Mouse (Mus musculus) E14TG2a.4 (cell line): ENCODE measurements around the gene Sbno2.

Source experiments
- H3K27me3 ChIP-seq: 2 replicates; pipeline ENCODE4 v1.6.1; 2014; ENCODE audit warnings: low read length, control low read depth; ENCODE audit not compliant: insufficient read depth
- H3K36me3 ChIP-seq: 2 replicates; pipeline ENCODE4 v1.6.1; 2014; ENCODE audit warnings: low read length, control low read depth; ENCODE audit not compliant: insufficient read depth
- H3K4me1 ChIP-seq: replicated peaks from 2 replicates; pipeline ENCODE4 v1.6.1; 2014; ENCODE audit warnings: low read depth, low read length, control low read depth
- H3K4me3 ChIP-seq: replicated peaks from 2 replicates; pipeline ENCODE4 v1.5.1; 2014; ENCODE audit warnings: mild to moderate bottlenecking, low read length
- H3K9me3 ChIP-seq: 2 replicates; pipeline ENCODE4 v1.6.1; 2014; ENCODE audit warnings: low read length, control low read depth
- CTCF ChIP-seq: conservative IDR thresholded peaks from 2 replicates; pipeline ENCODE4 v1.5.1; 2014; ENCODE audit warnings: low read length
- NANOG ChIP-seq: IDR thresholded peaks from 2 replicates; pipeline ENCODE4 v1.6.1; 2014; ENCODE audit warnings: borderline replicate concordance, low read length, mixed read lengths
- POU5F1 ChIP-seq: IDR thresholded peaks from 2 replicates; pipeline ENCODE4 v1.6.1; 2014; ENCODE audit warnings: low read length, borderline replicate concordance

The Sbno2 gene

GRCm38 (mm10) chr10:80138553-80139438 is 33.4 kb upstream of the Sbno2 start, which contains the start of gene Atp5d:
TSS of gene Atp5d (plus strand) at chr10:80138632.
- no peak for TF ChIP-seq POU5F1
- no peak for TF ChIP-seq NANOG
- no peak for TF ChIP-seq CTCF
- Histone ChIP-seq H3K4me3 (peak within 1 kb of the TSS; percentile 90), H3K27me3 (no peaks in the 10 kb centered on the region; the same call in 1 of the 2 replicates), H3K9me3 (no peaks in the 10 kb centered on the region), H3K4me1 (peaks cover 75% of the 10 kb centered on the region), H3K36me3 (peaks cover 37% of the 10 kb centered on the region)

DNA sequence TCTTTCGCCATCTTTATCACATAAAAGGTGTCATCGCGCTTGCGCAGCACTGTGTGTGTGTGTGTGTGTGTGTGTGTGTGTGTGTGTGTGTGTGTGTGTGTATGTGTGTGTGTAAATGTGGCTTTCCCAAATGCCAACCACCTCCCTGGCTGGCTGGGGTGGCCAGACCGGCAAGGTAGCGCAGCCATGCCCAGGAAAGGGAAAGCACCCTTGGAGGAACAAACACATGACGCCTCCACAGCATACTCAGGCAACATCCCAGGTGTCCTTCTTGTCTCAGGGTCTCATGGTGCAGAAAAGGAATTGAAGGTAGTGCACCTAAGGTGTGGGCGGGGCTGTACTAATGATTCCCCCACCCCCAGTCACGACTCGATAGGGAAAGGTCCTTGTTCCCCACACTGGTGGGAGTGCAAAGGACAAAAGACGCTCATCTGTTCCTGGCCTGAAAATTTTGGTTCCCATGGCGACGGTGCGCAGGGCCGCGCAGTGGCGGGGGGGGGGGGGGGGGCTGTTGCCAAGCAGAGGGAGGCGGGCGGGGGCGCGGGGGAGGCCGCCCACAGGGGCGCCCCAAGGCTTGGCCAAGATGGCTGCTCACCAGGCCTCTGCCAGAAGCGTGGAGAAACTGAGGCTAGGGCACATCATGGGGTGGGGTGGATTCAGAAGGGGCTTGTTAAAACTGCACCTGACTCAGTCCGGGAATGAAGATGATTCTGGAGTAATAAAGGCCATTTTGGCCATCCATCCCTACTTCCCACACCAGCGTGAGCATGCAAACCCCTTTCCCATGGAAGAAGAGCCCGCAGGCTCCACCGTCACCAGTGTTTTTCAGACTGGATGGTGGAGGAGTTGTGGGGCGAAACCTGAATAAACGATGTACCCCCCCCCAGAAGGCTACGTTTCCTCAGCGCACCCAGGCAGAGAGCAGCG is 32.5 kb upstream of the Sbno2 start:
- H3K27me3 ChIP-seq, result no peaks in the 10 kb centered on the region; the same call in 1 of the 2 replicates
- H3K4me3 ChIP-seq, result peak overlapping the region; percentile 90
- H3K4me1 ChIP-seq, result peaks cover 75% of the 10 kb centered on the region
- TF ChIP-seq CTCF (no peak), POU5F1 (no peak), NANOG (no peak)
- H3K36me3 ChIP-seq, result peaks cover 36% of the 10 kb centered on the region
- no peaks in the 10 kb centered on the region for H3K9me3 ChIP-seq

DNA sequence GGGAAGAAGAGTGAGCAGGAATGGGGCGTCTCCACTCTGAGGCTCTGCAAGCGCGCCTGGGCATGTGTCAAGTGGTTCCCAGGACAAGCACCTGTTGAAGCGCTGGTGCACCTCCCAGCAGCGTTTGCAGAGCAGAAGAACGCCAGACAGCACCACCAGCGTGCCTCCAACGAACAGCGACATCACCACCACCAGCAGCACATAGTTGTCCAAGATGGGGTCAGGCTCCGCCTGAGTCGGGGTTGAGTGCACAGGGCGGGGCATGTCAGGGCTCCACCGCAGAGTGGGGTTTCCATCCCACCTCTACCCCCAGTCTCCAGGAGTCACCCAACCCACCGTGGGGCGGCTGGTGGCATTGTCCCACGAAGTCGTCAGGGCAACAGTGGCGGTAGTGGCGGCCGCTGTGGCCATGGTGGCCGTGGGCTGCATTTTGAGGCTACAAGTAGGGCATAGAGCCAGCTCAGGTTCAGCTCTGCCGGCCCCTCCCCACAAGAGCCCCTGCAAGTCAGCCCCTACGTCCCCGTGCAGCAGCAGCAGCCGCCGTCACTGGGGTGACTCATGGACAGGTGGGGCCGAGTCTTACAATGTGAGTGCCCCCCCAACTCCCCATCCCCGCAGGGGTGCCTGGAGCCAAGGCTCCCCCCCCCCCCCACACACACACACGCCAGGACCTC is 31.7 kb upstream of the Sbno2 start:
- H3K9me3 ChIP-seq, result no peaks in the 10 kb centered on the region
- no peaks in the 10 kb centered on the region; the same call in 1 of the 2 replicates for H3K27me3 ChIP-seq
- TF ChIP-seq POU5F1 (no peak), CTCF (no peak), NANOG (no peak)
- peak overlapping the region; percentile 90 for H3K4me3 ChIP-seq
- H3K36me3 ChIP-seq, result peaks cover 41% of the 10 kb centered on the region
- peaks cover 78% of the 10 kb centered on the region for H3K4me1 ChIP-seq

DNA sequence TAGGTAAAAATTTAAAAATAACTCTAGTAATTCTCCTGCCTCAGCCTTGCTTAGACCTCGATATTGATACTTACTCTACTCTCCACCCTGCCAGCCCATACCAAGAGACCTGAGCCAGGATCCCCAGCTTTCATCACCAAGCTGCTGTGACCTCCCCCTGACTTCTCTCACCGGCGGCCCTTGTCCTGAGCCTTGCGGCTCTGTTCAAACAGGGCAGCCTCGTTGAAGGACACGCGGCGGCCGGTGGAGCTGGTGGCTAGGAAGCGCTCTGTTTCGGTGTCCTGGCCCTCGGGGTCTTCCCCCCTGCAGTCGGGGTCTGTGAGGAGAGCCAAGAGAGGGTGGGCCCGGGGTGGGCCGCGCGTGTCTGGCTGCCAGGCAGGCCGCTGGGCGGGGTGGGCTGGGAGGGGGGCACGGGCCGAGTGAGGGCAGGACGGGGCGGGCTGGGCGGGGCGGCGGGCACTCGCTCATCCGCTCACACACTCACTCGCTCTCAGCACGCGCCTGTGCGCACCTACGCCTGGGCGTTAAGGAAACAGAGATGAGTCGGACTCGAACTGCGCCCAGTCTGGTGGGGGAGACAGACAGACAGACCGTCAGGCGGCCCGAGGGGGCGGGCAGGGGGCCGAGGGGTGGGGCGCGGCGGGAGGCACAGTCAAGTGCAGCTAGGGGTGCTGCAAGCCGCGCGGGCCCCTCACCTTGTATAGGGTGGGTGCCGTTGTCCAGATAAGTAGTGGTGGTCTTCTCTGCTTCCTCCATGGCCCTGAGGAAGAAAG is 31.0 kb upstream of the Sbno2 start:
- Histone ChIP-seq H3K4me1 (peaks cover 81% of the 10 kb centered on the region), H3K27me3 (no peaks in the 10 kb centered on the region; the same call in 1 of the 2 replicates), H3K36me3 (peaks cover 48% of the 10 kb centered on the region), H3K9me3 (no peaks in the 10 kb centered on the region), H3K4me3 (peak overlapping the region; percentile 90)
- TF ChIP-seq POU5F1 (no peak), NANOG (no peak), CTCF (no peak)

- H3K4me3 ChIP-seq, result peak overlapping the region; percentile 58; the same call in 1 of the 2 replicates
- no peak for TF ChIP-seq POU5F1
- no peak for TF ChIP-seq CTCF
- TF ChIP-seq NANOG, result no peak
- H3K36me3 ChIP-seq, result peaks cover 55% of the 10 kb centered on the region
- peaks cover 83% of the 10 kb centered on the region for H3K4me1 ChIP-seq
- no peaks in the 10 kb centered on the region; the same call in 1 of the 2 replicates for H3K27me3 ChIP-seq
- H3K9me3 ChIP-seq, result no peaks in the 10 kb centered on the region
Measured at GRCm38 (mm10) chr10:80135641-80136040, 30.3 kb upstream of the Sbno2 start.

GRCm38 (mm10) chr10:80135161-80135560 is 29.8 kb upstream of the Sbno2 start:
- peaks cover 60% of the 10 kb centered on the region for H3K36me3 ChIP-seq
- no peaks in the 10 kb centered on the region for H3K9me3 ChIP-seq
- no peak overlapping the region for H3K4me3 ChIP-seq
- no peaks in the 10 kb centered on the region; the same call in 1 of the 2 replicates for H3K27me3 ChIP-seq
- no peak for TF ChIP-seq POU5F1
- TF ChIP-seq CTCF, result no peak
- no peak for TF ChIP-seq NANOG
- peaks cover 83% of the 10 kb centered on the region for H3K4me1 ChIP-seq

DNA sequence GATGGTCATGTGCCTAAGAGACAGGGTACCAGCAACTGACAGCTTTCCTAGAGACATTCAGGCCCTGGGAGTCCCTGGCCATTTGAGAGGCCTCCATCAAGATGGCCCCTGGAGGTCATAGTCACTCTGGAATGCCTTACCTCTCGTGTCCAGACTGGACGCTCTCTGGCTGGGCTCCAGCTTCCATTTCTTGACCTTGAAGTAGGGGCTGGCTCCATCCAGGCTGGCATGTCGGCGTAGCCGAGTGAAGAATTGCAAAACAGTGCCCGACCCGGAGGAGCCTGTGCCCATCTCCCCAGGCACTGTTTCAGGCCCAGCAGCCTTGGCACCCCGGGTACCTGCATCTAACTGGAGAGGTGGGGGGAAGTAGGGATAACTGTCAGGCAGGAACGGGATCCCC is 29.1 kb upstream of the Sbno2 start:
- TF ChIP-seq CTCF (no peak), NANOG (no peak), POU5F1 (no peak)
- Histone ChIP-seq H3K36me3 (peaks cover 67% of the 10 kb centered on the region), H3K4me3 (no peak overlapping the region), H3K9me3 (no peaks in the 10 kb centered on the region), H3K4me1 (peaks cover 83% of the 10 kb centered on the region), H3K27me3 (no peaks in the 10 kb centered on the region; the same call in 1 of the 2 replicates)
